Mouse (Mus musculus): ENCODE measurements around the gene Sult2a7. TPM values are rescaled to one million over a fixed set of nuclear protein-coding genes. Genes with fewer than 3 reads are reported as not detected.

Gene Sult2a7
- total RNA-seq (2021): not detected
- long read RNA-seq: 0 reads

DNA sequence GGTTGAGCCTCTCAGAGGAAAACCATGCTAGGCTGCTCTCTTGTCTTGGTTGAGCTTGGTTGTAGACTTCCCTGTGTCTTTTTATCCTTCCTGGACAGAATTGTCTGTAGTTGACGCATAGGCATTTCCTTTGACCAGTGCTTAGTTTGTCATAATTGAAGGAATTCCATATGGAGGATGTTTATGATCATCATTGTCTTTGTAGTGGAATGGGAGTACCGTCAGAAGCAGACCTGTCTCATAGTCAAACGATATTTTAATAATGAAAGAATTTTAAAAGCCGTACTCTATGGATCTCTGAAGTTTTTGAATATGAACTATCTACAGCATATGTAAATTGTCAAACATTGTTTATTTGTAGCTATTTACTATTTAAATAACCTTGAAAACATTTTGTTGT lies at the start of gene Sult2a7:
TSS of gene Sult2a7 (minus strand) at position 101 of the 400 bp plus-strand sequence.
- DNase-seq (ENCODE audit: low spot score in 2 of 2): no peak

DNA sequence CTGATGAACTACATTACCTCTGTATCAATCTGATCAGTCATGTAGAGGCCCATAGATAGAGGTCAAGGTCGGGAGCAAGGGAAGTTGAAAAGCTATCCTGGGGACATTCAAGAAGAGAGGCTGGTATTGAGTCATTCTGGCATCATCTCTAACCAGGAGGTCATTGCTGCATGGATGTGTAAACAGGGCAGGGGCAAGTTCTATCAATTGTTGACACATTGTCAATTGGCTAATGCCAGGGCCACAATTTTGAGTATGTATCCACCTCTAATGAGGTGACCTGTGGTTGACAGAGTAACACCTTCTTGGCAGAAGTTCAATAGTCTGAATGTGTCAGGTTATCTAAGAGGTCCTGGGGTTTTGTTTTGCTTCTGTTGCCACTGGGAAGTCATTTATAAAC lies 31.2 kb upstream of the Sult2a7 start:
- DNase-seq (ENCODE audit: low spot score in 2 of 2): no peak

DNA sequence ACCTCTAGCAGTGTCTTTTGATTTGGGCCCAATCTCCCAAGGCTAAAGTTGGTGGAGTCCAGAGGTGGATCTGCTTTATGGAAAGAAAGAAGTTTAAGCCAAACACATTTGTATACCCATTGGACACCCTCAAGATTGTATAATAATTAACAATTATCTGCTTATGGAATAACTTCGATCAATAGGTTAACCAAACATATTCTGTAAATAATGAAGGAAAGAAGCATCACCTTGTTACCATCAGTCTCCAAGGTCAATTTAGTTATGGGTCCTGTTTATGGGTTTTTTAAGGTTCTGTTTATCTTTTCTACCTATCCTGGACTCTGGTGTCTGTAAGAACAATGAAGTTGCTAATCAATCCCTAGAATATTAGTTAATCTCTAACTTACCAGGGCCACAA lies 28.6 kb upstream of the Sult2a7 start:
- no peak for DNase-seq (ENCODE audit: low spot score in 2 of 2)

DNA sequence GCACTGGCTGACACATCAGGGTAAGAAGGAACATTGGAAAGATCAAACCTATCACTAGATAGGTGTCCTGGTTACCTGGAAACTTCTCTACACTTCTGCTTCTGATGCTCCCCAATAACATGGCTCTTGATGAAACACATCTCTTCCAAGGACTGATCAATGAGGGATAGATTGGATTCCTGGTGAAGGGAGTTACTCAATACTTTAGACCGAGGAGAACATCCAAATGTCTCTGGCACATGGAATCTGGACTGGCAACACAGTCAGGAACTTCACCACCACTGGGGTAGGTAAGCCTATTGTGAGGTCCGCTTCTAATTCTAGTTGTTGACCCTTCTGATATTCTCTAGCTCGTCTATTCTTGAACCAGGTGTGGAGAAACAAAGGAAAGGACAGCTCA lies 24.3 kb upstream of the Sult2a7 start:
- DNase-seq (ENCODE audit: low spot score in 2 of 2): no peak

DNA sequence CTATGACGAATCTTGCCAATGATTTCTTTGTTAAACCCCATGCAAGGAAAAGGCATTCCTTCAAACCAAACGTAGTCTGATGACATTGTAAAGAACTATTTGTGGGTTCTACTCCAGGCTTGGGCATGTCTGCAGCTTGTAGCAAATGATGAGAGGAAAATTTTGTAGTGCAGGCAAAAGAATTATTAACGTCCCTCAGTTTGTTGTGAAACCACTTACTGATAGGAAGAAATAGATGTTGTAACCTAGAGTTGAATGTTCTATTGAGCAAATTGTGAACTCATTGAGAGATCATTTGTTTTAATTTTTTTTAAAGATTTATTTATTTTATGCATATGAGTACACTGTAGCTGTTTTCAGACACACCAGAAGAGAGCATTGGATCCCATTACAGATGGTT lies 1.1 kb downstream of the Sult2a7 start:
- no peak for DNase-seq (ENCODE audit: low spot score in 2 of 2)

DNA sequence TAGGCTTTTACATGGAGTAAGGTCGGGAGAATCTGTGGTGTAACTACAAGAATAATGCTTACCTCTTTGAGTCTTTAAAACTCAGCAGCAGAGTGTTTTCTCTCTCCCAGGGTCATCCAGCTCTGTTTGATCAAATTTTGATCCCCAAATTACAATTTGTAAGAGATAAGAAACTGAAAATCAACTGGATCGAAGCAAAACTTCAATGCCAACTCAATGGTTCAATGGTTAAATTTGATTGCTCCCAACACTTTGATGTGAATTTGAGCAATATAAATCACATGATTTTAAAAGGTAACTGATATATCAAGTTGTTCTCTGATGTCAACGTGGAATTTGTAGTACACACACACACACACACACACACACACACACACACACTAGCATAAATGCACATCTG lies 47.5 kb downstream of the Sult2a7 start, which contains the start of gene Sult2a8:
TSS of gene Sult2a8 (minus strand) at position 236 of the 400 bp plus-strand sequence.
- no peak for DNase-seq (ENCODE audit: low spot score in 2 of 2)

DNA sequence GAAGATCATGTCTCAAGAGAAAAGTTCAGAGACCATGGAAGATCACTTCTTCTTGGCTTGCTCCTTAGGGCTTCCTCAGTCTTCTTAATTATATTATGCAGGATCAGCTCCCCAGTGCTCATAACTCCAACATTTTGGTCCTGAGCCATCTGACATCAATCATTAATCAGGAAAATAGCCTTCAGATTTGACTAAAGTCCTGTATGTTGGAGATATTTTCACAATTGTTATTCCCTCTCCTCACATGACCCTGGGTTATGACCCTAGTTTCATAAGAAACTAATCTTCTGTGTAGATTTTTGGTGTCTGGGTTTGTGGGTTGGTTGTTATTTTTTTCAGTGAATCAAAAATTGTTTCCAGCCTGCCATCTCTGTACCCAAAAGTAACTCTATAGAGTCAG lies 54.4 kb downstream of the Sult2a7 start:
- DNase-seq (ENCODE audit: low spot score in 2 of 2): no peak

DNA sequence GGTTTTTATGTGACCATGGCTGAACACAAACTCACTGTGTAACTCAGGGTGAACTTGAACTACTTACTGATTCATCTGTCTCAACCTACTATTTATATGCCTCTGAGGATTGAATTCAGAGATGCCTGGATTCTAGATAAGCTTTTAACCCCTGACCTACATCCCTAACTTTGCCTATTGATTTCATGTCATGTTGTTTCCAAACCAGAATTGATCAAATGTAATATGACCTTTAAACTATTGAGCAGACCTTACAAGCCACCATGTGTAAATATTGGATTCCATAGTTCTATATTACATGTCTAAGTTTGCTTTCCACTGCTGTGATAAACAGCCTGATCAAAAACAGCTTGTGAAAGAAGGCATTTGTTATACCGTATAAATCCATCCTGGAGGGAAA lies 55.5 kb downstream of the Sult2a7 start:
- DNase-seq (ENCODE audit: low spot score in 2 of 2): no peak

DNA sequence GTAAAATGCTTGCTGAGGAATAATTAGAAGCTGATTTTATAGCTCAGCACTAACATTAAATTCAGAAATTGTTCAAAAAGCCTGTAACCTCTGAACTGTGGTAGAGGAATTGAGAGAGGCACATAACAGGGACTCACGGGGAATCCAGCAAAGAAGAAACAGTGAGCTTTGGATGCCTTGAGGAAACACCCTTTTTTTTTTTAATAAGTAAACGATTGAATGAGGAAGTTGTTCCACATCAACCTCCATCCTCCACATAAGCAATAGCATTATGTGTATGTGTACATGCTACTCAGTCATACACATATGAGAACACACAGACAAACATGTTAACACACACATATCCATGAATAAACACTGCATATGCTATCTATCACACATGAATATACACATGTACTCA lies 56.0 kb downstream of the Sult2a7 start:
- DNase-seq (ENCODE audit: low spot score in 2 of 2): no peak

Other genes with a start within 250 kb of the Sult2a7 start
- not detected for gene Sult2a6, start 239.4 kb downstream of the Sult2a7 start, total RNA-seq (2021)
- gene Obox8, start 160.7 kb downstream of the Sult2a7 start, total RNA-seq (2021): not detected
- gene Sult2a8, start 47.5 kb downstream of the Sult2a7 start, total RNA-seq (2021): not detected
- gene Vmn1r90, start 69.3 kb upstream of the Sult2a7 start, total RNA-seq (2021): under 1 TPM in 1 of 2 experiments, not detected in 1; 0.05 TPM
- gene Obox7, start 165.3 kb upstream of the Sult2a7 start, total RNA-seq (2021): not detected